Comparison of ENCODE assay signal across 10 mouse cellular contexts in the genomic region with DNA sequence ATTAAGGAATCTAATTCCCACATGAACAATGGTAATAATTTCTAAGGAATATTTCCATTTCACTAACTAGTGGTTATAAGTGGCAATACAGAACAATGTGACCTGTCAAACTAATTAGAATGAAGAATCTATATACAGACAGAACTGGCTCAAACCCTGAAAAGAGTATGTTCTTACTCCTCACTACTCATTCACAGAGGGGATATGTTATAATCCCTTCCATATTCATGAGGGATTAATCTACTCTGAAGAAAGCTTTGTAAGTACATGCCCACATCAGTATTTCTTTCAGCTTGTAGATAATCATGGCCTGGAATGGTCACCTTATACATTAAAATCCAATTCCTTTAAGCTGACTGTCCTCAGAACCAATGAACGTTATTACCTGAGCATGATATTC.
"Had no signal": no experiment of that assay in that cellular context is flagged by ENCODE, and none has a peak within 500 bp of the region (broad histone marks: within the 10 kb centered on the region; RNA-seq: fewer than 3 reads in every experiment).

No protein-coding gene starts in this region.

- H3K4me2 ChIP-seq: kidney, embryonic 15.5 days; liver, embryonic 11.5 days; liver, embryonic 15.5 days had no signal

- H3K4me1 ChIP-seq: kidney, embryonic 15.5 days; limb, embryonic 10.5 days; liver, embryonic 15.5 days had no signal

- H3K36me3 ChIP-seq: kidney, embryonic 15.5 days; limb, embryonic 10.5 days; liver, embryonic 15.5 days had no signal

- DNase-seq: kidney, adult 2 months; kidney, postnatal 14 days; lung, adult 2 months; lung, postnatal 36 days had no signal

- H3K9me3 ChIP-seq: kidney, embryonic 15.5 days; limb, embryonic 10.5 days; liver, embryonic 15.5 days had no signal

- H3K27me3 ChIP-seq: kidney, embryonic 15.5 days; liver, embryonic 15.5 days had no signal

- H3K27ac ChIP-seq: kidney, embryonic 15.5 days; limb, embryonic 10.5 days; liver, embryonic 15.5 days; stomach, postnatal 0 days had no signal

- H3K4me3 ChIP-seq: kidney, embryonic 15.5 days; limb, embryonic 10.5 days; liver, embryonic 15.5 days had no signal

- ATAC-seq: lung, postnatal 0 days had no signal

- H3K9ac ChIP-seq: kidney, embryonic 15.5 days; liver, embryonic 15.5 days had no signal
